Mouse (Mus musculus) left cerebral cortex, adult 8-10 months (tissue): ENCODE measurements around the gene Cd151. TPM values are rescaled to one million over a fixed set of nuclear protein-coding genes. Genes with fewer than 3 reads are reported as not detected.
A peak's percentile ranks its signal among the peaks of the same experiment; 100 is the strongest.
"Not testable (repeated sequence)": the region's sequence is repeated elsewhere in the genome, so short reads cannot be mapped to it uniquely, and the experiment has no call there.

ENCODE experiments used
- DNase-seq, 2 experiments: peaks; one replicate each; pipeline ENCODE4 v3.0.0; 2022; ENCODE audit warnings: low spot score in 2 of 2
- total RNA-seq, 4 experiments: library from RNA; stranded (reverse); gene quantifications; 2 replicates each; pipeline ENCODE4 v1.2.4; 2022

The Cd151 gene
- total RNA-seq, 4 experiments from 2014 or later, result 30.2 to 35.5 (median 33.4) TPM

- no peak for DNase-seq
These were observed 31.2 kb upstream of the Cd151 start for GRCm38 (mm10) chr7:141435856-141436522.

GRCm38 (mm10) chr7:141436523-141436892 lies 30.7 kb upstream of the Cd151 start:
- DNase-seq, result no peak

GRCm38 (mm10) chr7:141437178-141438120 lies 29.7 kb upstream of the Cd151 start, which contains the start of gene Slc25a22:
Gene Slc25a22, minus strand, starts transcription at chr7:141437892.
- DNase-seq, result peak; percentile 71 to 72

GRCm38 (mm10) chr7:141438201-141438968 lies 28.8 kb upstream of the Cd151 start:
- no peak for DNase-seq

GRCm38 (mm10) chr7:141439140-141439679 lies 28.0 kb upstream of the Cd151 start:
- no peak for DNase-seq

GRCm38 (mm10) chr7:141439811-141440210 lies 27.4 kb upstream of the Cd151 start:
- DNase-seq, result no peak

GRCm38 (mm10) chr7:141440613-141441012 lies 26.6 kb upstream of the Cd151 start:
- DNase-seq, result no peak

GRCm38 (mm10) chr7:141441460-141441859 lies 25.7 kb upstream of the Cd151 start:
- no peak for DNase-seq

GRCm38 (mm10) chr7:141442199-141442598 lies 25.0 kb upstream of the Cd151 start:
- DNase-seq, result no peak

- DNase-seq, result no peak
These were observed 23.9 kb upstream of the Cd151 start for GRCm38 (mm10) chr7:141443081-141443821.

GRCm38 (mm10) chr7:141443828-141444237 lies 23.4 kb upstream of the Cd151 start, which contains the start of gene Pidd1:
Gene Pidd1, minus strand, starts transcription at chr7:141444025.
- no peak for DNase-seq

- DNase-seq, result not testable (repeated sequence)
These were observed 20.8 kb upstream of the Cd151 start for GRCm38 (mm10) chr7:141446374-141446773.

GRCm38 (mm10) chr7:141447110-141447991 lies 19.8 kb upstream of the Cd151 start, which contains the start of gene Rplp2:
Gene Rplp2, plus strand, starts transcription at chr7:141447370.
- peak; percentile 93 to 94 for DNase-seq

- no peak for DNase-seq
These were observed 15.3 kb upstream of the Cd151 start for GRCm38 (mm10) chr7:141451928-141452327.

GRCm38 (mm10) chr7:141453636-141454035 lies 13.6 kb upstream of the Cd151 start:
- no peak for DNase-seq

- peak; percentile 82 to 87 for DNase-seq
These were observed 12.1 kb upstream of the Cd151 start, which contains the start of gene Pnpla2 for GRCm38 (mm10) chr7:141454967-141455551. Gene Pnpla2, plus strand, starts transcription at chr7:141455198.

- no peak for DNase-seq
These were observed 11.4 kb upstream of the Cd151 start for GRCm38 (mm10) chr7:141455610-141456314.

GRCm38 (mm10) chr7:141456739-141457138 lies 10.5 kb upstream of the Cd151 start:
- no peak for DNase-seq
